Mouse (Mus musculus): ENCODE results near the gene Sctr.

GRCm38 (mm10) chr1:120101227-120101609, 94.5 kb downstream of the Sctr start:
- TF ChIP-seq CTCF (IDR thresholded peaks at IDR 0.05; ENCODE audit: borderline replicate concordance, extremely low read depth, insufficient read depth, insufficient read length) (no peak), POLR2A (IDR thresholded peaks at IDR 0.05; ENCODE audit: borderline replicate concordance, extremely low read depth, insufficient read depth, insufficient read length, poor library complexity, severe bottlenecking) (no peak)
